Mouse (Mus musculus): ENCODE data around the gene Lrrtm4. TPM values are rescaled to one million over a fixed set of nuclear protein-coding genes. Genes with fewer than 3 reads are reported as not detected.
A peak's percentile ranks its signal among the peaks of the same experiment; 100 is the strongest.

The Lrrtm4 gene
- polyA plus RNA-seq, 1 experiment from 2014 or later = 14.8 TPM

DNA sequence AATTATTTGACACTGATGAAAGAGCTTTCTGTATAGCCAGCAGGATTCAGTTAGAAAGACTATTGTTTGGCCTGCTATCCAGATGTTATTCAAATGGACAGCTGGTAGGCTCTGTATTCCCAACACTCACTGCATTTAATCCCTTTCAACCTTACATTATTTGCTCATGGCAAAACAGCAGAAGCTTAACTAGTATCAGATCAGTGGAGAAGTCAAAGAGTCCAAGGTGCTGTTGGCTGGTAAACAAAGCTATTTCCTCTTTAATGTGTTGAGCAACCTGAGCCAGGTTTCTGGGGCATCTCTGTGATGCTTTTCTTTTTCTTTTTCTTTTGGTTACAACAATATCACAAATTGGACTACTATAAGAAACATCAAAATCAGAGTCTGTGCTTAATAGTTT lies 536.3 kb downstream of the Lrrtm4 start:
- DNase-seq (ENCODE audit: low spot score) (no peak), ATAC-seq (no peak)
- Histone ChIP-seq H3K9me3 (replicated peaks; ENCODE audit: control insufficient read depth, low read length) (no peaks in the 10 kb centered on the region), H3K9ac (ENCODE audit: low read length) (no peak overlapping the region), H3K4me3 (ENCODE audit: low read depth, low read length) (no peak overlapping the region), H3K27me3 (replicated peaks; ENCODE audit: control insufficient read depth, insufficient read depth, low read length) (no peaks in the 10 kb centered on the region), H3K4me1 (ENCODE audit: control insufficient read depth, insufficient read depth, low read length) (no peaks in the 10 kb centered on the region), H3K27ac (ENCODE audit: low read depth, low read length) (no peak overlapping the region), H3K36me3 (ENCODE audit: control insufficient read depth, insufficient read depth, low read length) (no peaks in the 10 kb centered on the region), H3K4me2 (ENCODE audit: low read length) (no peak overlapping the region)

DNA sequence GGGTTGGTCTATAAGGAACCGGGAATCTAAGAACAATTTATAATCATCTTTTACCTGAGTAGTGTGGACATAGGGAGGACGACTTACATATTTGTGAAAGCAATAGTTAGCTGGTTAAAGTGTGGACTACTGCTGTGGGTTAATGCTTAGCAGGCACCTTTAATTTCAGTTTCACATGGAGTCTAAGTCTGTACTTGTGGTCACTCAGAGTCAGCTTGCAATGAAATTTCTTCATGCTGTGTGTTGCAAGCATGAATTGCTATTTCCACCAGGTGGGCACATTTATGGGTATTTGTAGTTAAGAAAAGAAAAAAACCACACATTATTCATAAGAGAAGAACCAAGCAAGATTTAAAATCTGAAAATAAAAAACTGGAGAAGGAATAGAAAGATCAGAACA lies 558.5 kb downstream of the Lrrtm4 start:
- H3K27ac ChIP-seq (ENCODE audit: low read depth, low read length) = no peak overlapping the region
- H3K4me3 ChIP-seq (ENCODE audit: low read depth, low read length) = no peak overlapping the region
- H3K4me1 ChIP-seq (ENCODE audit: control insufficient read depth, insufficient read depth, low read length) = no peaks in the 10 kb centered on the region
- no peak overlapping the region for H3K9ac ChIP-seq (ENCODE audit: low read length)
- no peaks in the 10 kb centered on the region for H3K36me3 ChIP-seq (ENCODE audit: control insufficient read depth, insufficient read depth, low read length)
- DNase-seq (ENCODE audit: low spot score) = no peak
- H3K27me3 ChIP-seq (replicated peaks; ENCODE audit: control insufficient read depth, insufficient read depth, low read length) = no peaks in the 10 kb centered on the region
- ATAC-seq = no peak
- 90% methylated on average over 2 of the region's 2 CpGs for WGBS
- H3K4me2 ChIP-seq (ENCODE audit: low read length) = no peak overlapping the region
- H3K9me3 ChIP-seq (replicated peaks; ENCODE audit: control insufficient read depth, low read length) = no peaks in the 10 kb centered on the region

DNA sequence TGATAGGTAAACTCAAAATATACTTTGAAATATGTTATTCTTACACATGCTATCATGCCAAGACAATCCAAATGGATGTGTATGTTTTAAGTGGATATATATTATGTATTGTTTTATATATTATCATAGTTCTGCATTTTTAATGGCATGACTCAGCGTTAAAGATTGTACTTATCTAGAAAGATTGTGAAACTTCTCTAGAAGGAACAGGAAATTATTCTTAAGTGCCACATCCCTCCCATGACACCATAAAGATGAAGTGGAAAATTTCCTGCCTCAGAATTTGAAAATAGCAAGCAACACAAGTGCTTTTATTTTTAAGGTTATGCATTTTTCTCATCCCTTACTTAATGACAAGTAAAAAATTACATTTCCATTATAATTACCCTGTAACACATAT lies 563.5 kb downstream of the Lrrtm4 start:
- Histone ChIP-seq H3K9me3 (replicated peaks; ENCODE audit: control insufficient read depth, low read length) (no peaks in the 10 kb centered on the region), H3K36me3 (ENCODE audit: control insufficient read depth, insufficient read depth, low read length) (no peaks in the 10 kb centered on the region), H3K27me3 (replicated peaks; ENCODE audit: control insufficient read depth, insufficient read depth, low read length) (no peaks in the 10 kb centered on the region), H3K4me1 (ENCODE audit: control insufficient read depth, insufficient read depth, low read length) (no peaks in the 10 kb centered on the region), H3K9ac (ENCODE audit: low read length) (no peak overlapping the region), H3K4me3 (ENCODE audit: low read depth, low read length) (no peak overlapping the region), H3K4me2 (ENCODE audit: low read length) (no peak overlapping the region), H3K27ac (ENCODE audit: low read depth, low read length) (no peak overlapping the region)
- ATAC-seq (no peak), DNase-seq (ENCODE audit: low spot score) (no peak)
- WGBS = 89% methylated on average over 1 of the region's 1 CpGs

DNA sequence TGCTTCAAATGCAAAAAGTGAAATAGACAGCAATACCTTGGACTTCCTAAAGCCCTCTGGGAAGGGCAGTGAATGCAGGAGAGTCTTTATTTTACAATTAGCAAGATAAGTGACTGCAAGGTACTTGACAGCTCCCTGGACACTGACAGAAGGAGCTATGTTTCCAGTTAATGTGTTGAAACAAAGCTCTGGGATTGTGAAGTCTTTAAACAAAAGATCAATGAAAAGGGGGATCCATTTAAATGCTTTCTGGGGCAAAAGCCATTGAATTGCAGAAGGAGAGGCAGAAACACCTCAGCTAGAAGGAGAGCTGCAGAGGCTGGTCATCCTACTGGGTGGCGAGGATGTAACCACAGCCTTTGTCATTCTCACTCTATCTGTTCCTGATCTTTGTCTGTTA lies 571.1 kb downstream of the Lrrtm4 start:
- H3K9me3 ChIP-seq (replicated peaks; ENCODE audit: control insufficient read depth, low read length) = no peaks in the 10 kb centered on the region
- no peak overlapping the region for H3K4me2 ChIP-seq (ENCODE audit: low read length)
- 45% methylated on average over 1 of the region's 1 CpGs for WGBS
- DNase-seq (ENCODE audit: low spot score) = no peak
- H3K27me3 ChIP-seq (replicated peaks; ENCODE audit: control insufficient read depth, insufficient read depth, low read length) = no peaks in the 10 kb centered on the region
- no peak for ATAC-seq
- no peak overlapping the region for H3K9ac ChIP-seq (ENCODE audit: low read length)
- no peaks in the 10 kb centered on the region for H3K4me1 ChIP-seq (ENCODE audit: control insufficient read depth, insufficient read depth, low read length)
- no peak overlapping the region for H3K27ac ChIP-seq (ENCODE audit: low read depth, low read length)
- no peaks in the 10 kb centered on the region for H3K36me3 ChIP-seq (ENCODE audit: control insufficient read depth, insufficient read depth, low read length)
- no peak overlapping the region for H3K4me3 ChIP-seq (ENCODE audit: low read depth, low read length)

DNA sequence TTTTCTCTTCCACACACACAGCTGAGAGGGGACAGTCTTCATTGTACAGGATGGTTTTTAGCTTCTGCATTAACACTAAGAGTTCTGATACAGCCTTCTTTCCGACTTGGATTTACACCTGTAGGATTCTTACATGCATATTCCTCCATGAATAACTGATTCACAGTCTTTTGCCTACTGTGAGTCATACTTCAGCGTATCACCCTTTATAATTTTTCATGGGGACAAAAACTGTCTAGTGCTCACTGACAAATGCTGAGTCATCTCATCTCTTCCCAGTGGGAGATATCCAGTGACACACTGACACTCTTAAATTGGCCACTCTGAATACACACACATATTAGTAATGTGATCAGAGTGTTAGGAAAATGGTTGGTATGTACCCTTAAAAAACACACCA lies 600.8 kb downstream of the Lrrtm4 start:
- no peak overlapping the region for H3K9ac ChIP-seq (ENCODE audit: low read length)
- no peaks in the 10 kb centered on the region for H3K36me3 ChIP-seq (ENCODE audit: control insufficient read depth, insufficient read depth, low read length)
- no peak overlapping the region for H3K4me3 ChIP-seq (ENCODE audit: low read depth, low read length)
- no peak overlapping the region for H3K27ac ChIP-seq (ENCODE audit: low read depth, low read length)
- 93% methylated on average over 2 of the region's 2 CpGs for WGBS
- no peaks in the 10 kb centered on the region for H3K27me3 ChIP-seq (replicated peaks; ENCODE audit: control insufficient read depth, insufficient read depth, low read length)
- no peak overlapping the region for H3K4me2 ChIP-seq (ENCODE audit: low read length)
- no peak for DNase-seq (ENCODE audit: low spot score)
- H3K9me3 ChIP-seq (replicated peaks; ENCODE audit: control insufficient read depth, low read length) = no peaks in the 10 kb centered on the region
- ATAC-seq = no peak
- no peaks in the 10 kb centered on the region for H3K4me1 ChIP-seq (ENCODE audit: control insufficient read depth, insufficient read depth, low read length)

DNA sequence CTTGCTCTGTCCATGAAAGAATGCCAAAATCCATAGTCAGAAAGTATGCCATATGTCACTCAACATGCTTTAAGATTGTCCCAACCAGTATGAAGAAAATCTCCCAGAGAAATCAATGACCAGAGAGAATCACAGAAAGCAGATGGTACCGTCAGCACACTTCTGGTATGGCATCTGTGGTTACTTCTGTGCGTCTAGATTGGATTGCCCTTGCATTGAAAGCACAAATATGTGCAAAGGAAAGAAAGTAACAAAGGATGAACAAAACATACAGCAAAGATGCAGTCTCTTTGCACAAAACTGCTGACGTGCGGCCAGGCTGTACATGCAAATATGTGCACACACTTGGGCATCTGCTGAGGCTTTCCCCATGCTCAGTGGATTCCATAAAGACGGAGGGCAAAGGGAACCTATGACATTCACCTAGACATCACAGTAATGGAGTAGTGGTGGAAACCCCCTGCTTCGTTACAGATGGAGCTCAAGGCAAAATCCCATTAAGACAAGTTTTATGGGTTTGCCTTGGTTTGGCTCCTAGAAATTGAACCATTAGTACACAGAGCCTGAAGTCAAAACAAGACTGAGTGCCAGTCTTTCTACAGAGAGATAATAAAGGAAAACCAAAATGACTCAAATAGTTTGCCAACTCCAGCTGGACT lies 604.1 kb downstream of the Lrrtm4 start:
- Histone ChIP-seq H3K4me1 (ENCODE audit: control insufficient read depth, insufficient read depth, low read length) (no peaks in the 10 kb centered on the region), H3K4me2 (ENCODE audit: low read length) (no peak overlapping the region), H3K9me3 (replicated peaks; ENCODE audit: control insufficient read depth, low read length) (no peaks in the 10 kb centered on the region), H3K9ac (ENCODE audit: low read length) (no peak overlapping the region), H3K27ac (ENCODE audit: low read depth, low read length) (peak overlapping the region; percentile 46; the same call in 1 of the 2 replicates), H3K27me3 (replicated peaks; ENCODE audit: control insufficient read depth, insufficient read depth, low read length) (no peaks in the 10 kb centered on the region), H3K4me3 (ENCODE audit: low read depth, low read length) (no peak overlapping the region), H3K36me3 (ENCODE audit: control insufficient read depth, insufficient read depth, low read length) (no peaks in the 10 kb centered on the region)
- 70% methylated on average over 6 of the region's 6 CpGs for WGBS
- DNase-seq (ENCODE audit: low spot score) = peak; percentile 72
- peak; percentile 78 for ATAC-seq

DNA sequence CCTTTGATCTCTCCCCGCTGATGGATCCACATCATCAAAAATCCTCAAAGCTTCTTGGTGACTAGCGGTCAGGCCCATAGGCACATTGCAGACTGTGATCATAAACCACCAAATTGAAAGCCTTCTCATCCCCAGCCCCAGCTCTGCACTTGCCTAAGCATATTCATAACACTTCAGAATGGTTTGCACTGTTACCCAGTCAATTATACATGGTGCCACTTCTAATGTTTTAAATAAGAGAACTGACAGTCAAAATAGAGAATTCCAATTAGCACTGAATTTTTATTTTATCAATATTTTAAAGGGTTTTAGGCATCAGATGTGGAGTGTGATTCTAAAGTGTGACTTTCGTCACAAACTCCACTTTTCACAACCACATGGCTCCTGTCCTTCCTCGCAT lies 606.8 kb downstream of the Lrrtm4 start:
- ATAC-seq = peak; percentile 56; the same call in 1 of the 2 replicates
- peak; percentile 56 for DNase-seq (ENCODE audit: low spot score)
- no peaks in the 10 kb centered on the region for H3K36me3 ChIP-seq (ENCODE audit: control insufficient read depth, insufficient read depth, low read length)
- H3K9ac ChIP-seq (ENCODE audit: low read length) = no peak overlapping the region
- no peak overlapping the region for H3K4me3 ChIP-seq (ENCODE audit: low read depth, low read length)
- H3K9me3 ChIP-seq (replicated peaks; ENCODE audit: control insufficient read depth, low read length) = no peaks in the 10 kb centered on the region
- 79% methylated on average over 4 of the region's 4 CpGs for WGBS
- H3K4me2 ChIP-seq (ENCODE audit: low read length) = no peak overlapping the region
- no peaks in the 10 kb centered on the region for H3K4me1 ChIP-seq (ENCODE audit: control insufficient read depth, insufficient read depth, low read length)
- H3K27ac ChIP-seq (ENCODE audit: low read depth, low read length) = no peak overlapping the region
- H3K27me3 ChIP-seq (replicated peaks; ENCODE audit: control insufficient read depth, insufficient read depth, low read length) = no peaks in the 10 kb centered on the region

DNA sequence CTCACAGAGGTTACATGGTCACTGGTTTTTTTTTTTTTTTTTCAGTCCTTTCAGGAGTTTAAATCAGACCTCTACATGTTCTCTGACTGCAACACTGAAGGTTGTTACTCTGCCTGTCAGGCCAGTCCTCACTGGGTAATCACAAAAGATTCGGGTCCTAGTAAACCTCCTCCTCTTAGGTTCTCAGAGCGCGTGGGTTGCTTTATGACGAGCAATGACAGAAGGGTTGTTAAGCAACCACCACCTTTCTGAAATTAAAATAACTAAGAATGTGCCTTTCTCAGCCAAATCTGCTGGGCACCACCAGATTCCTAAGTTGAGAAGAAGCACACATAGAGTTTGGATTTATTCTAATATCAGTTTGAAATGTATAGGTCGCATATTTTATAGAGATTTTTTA lies 644.1 kb downstream of the Lrrtm4 start:
- no peak overlapping the region for H3K4me2 ChIP-seq (ENCODE audit: low read length)
- H3K27me3 ChIP-seq (replicated peaks; ENCODE audit: control insufficient read depth, insufficient read depth, low read length) = no peaks in the 10 kb centered on the region
- WGBS = 82% methylated on average over 5 of the region's 5 CpGs
- H3K27ac ChIP-seq (ENCODE audit: low read depth, low read length) = no peak overlapping the region
- no peaks in the 10 kb centered on the region for H3K9me3 ChIP-seq (replicated peaks; ENCODE audit: control insufficient read depth, low read length)
- no peaks in the 10 kb centered on the region for H3K4me1 ChIP-seq (ENCODE audit: control insufficient read depth, insufficient read depth, low read length)
- H3K36me3 ChIP-seq (ENCODE audit: control insufficient read depth, insufficient read depth, low read length) = no peaks in the 10 kb centered on the region
- ATAC-seq (no peak), DNase-seq (ENCODE audit: low spot score) (no peak)
- H3K9ac ChIP-seq (ENCODE audit: low read length) = no peak overlapping the region
- H3K4me3 ChIP-seq (ENCODE audit: low read depth, low read length) = no peak overlapping the region

DNA sequence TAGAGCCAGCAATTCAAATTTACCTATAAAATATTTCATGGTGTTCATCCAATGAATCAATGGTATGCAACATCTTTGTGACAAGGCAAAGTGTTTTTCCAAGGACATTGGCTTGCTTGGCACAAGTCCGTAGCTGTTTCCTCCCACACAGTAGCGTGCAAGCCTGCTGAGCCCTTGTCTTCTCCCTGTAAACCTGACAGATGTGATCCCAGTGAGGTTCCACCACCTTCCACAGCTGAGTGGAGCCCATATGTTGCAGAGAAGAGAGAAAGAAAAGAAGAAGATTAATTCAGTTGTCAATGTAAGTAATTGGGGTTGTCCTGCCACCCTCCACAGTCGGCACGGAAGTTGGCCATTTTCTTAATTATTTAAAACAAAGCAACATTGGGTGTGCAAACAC lies 645.4 kb downstream of the Lrrtm4 start:
- Histone ChIP-seq H3K4me2 (ENCODE audit: low read length) (no peak overlapping the region), H3K9ac (ENCODE audit: low read length) (no peak overlapping the region), H3K9me3 (replicated peaks; ENCODE audit: control insufficient read depth, low read length) (no peaks in the 10 kb centered on the region), H3K27me3 (replicated peaks; ENCODE audit: control insufficient read depth, insufficient read depth, low read length) (no peaks in the 10 kb centered on the region), H3K36me3 (ENCODE audit: control insufficient read depth, insufficient read depth, low read length) (no peaks in the 10 kb centered on the region), H3K27ac (ENCODE audit: low read depth, low read length) (no peak overlapping the region), H3K4me3 (ENCODE audit: low read depth, low read length) (no peak overlapping the region), H3K4me1 (ENCODE audit: control insufficient read depth, insufficient read depth, low read length) (no peaks in the 10 kb centered on the region)
- DNase-seq (ENCODE audit: low spot score) = no peak
- 75% methylated on average over 4 of the region's 4 CpGs for WGBS
- ATAC-seq = no peak

Measured in forebrain, embryonic 14.5 days (tissue).